Mouse (Mus musculus) liver, postnatal 0 days (tissue): ENCODE results near the gene Elmo1. TPM values are rescaled to one million over a fixed set of nuclear protein-coding genes. Genes with fewer than 3 reads are reported as not detected.

Source experiments
- ATAC-seq: fragments of 200-750 bp; cut with Nextera tagmentation; 2 replicates; pipeline ENCODE4 v1.8.0; 2017; ENCODE audit warnings: mild to moderate bottlenecking, moderate library complexity
- DNase-seq: peaks from one replicate; pipeline ENCODE4 v3.0.0-alpha.2; 2016
- H3K27ac ChIP-seq: fragments of 300-500 bp; sonication (generic); 2 replicates; pipeline ENCODE4 v1.5.1; 2014; ENCODE audit warnings: antibody characterized with exemption, moderate library complexity, mild to moderate bottlenecking, low read depth
- H3K27me3 ChIP-seq: fragments of 300-500 bp; sonication (generic); 2 replicates; pipeline ENCODE4 v1.6.1; 2014; ENCODE audit warnings: low read length, control low read depth, mixed read lengths; ENCODE audit not compliant: insufficient read depth
- H3K36me3 ChIP-seq: fragments of 300-500 bp; sonication (generic); replicated peaks from 2 replicates; pipeline ENCODE4 v1.6.1; 2014; ENCODE audit warnings: mild to moderate bottlenecking, control low read depth, low read length, moderate library complexity, mixed read lengths; ENCODE audit not compliant: insufficient read depth
- H3K4me1 ChIP-seq: fragments of 300-500 bp; sonication (generic); 2 replicates; pipeline ENCODE4 v1.6.1; 2014; ENCODE audit warnings: antibody characterized with exemption, mild to moderate bottlenecking, control low read depth; ENCODE audit not compliant: insufficient read depth
- H3K4me2 ChIP-seq: fragments of 300-500 bp; sonication (generic); 2 replicates; pipeline ENCODE4 v1.6.1; 2014; ENCODE audit warnings: low read depth, mild to moderate bottlenecking, low read length, moderate library complexity, mixed read lengths
- H3K4me3 ChIP-seq: fragments of 300-500 bp; sonication (generic); 2 replicates; pipeline ENCODE4 v1.5.1; 2014; ENCODE audit warnings: low read depth, low read length
- H3K9ac ChIP-seq: fragments of 300-500 bp; sonication (generic); replicated peaks from 2 replicates; pipeline ENCODE4 v1.6.1; 2014; ENCODE audit warnings: mild to moderate bottlenecking, moderate library complexity
- H3K9me3 ChIP-seq: fragments of 300-500 bp; sonication (generic); 2 replicates; pipeline ENCODE4 v1.6.1; 2016; ENCODE audit warnings: mild to moderate bottlenecking, control low read depth, low read length, mixed read lengths
- CTCF ChIP-seq: sonication (generic); IDR thresholded peaks from 2 replicates; pipeline ENCODE4 v1.5.1; 2016; ENCODE audit warnings: antibody characterized with exemption, low read depth
- EP300 ChIP-seq: IDR thresholded peaks from 2 replicates; pipeline ENCODE4 v1.6.1; 2016; ENCODE audit warnings: antibody characterized with exemption, low read depth, mild to moderate bottlenecking
- WGBS: fragments of 180-500 bp; shearing (Covaris S2); extraction: QIAGEN DNeasy Blood & Tissue Kit; methylation state at CpG from one replicate; pipeline ENCODE4 v1.1.7; 2014; ENCODE audit not compliant: insufficient replicate concordance; 5-methylcytosine and 5-hydroxymethylcytosine counted together
- polyA plus RNA-seq: library from polyadenylated mRNA; unstranded; fragments of >200 nt; fragmentation: Nextera tagmentation; extraction: Ambion mirVana; gene quantifications from 2 replicates; pipeline ENCODE4 v1.2.1, GENCODE M21; 2015

The Elmo1 gene
- polyA plus RNA-seq, 1 experiment from 2014 or later, result 3.1 TPM

- Histone ChIP-seq H3K4me3 (no peak overlapping the region), H3K4me2 (no peak overlapping the region), H3K27ac (no peak overlapping the region), H3K9me3 (no peaks in the 10 kb centered on the region), H3K9ac (no peak overlapping the region), H3K27me3 (no peaks in the 10 kb centered on the region), H3K36me3 (no peaks in the 10 kb centered on the region), H3K4me1 (no peaks in the 10 kb centered on the region)
- no peak for DNase-seq
- WGBS, result 83% methylated on average over 3 of the region's 3 CpGs
- ATAC-seq, result no peak
- TF ChIP-seq CTCF (no peak), EP300 (no peak)
Observed at GRCm38 (mm10) chr13:20300052-20300564, 209.7 kb downstream of the Elmo1 start.

- no peaks in the 10 kb centered on the region for H3K9me3 ChIP-seq
- H3K27me3 ChIP-seq, result no peaks in the 10 kb centered on the region
- H3K4me2 ChIP-seq, result no peak overlapping the region
- no peak overlapping the region for H3K27ac ChIP-seq
- no peak for TF ChIP-seq CTCF
- H3K9ac ChIP-seq, result no peak overlapping the region
- WGBS, result 63% methylated on average over 3 of the region's 3 CpGs
- H3K4me3 ChIP-seq, result no peak overlapping the region
- DNase-seq, result no peak
- H3K4me1 ChIP-seq, result no peaks in the 10 kb centered on the region
- H3K36me3 ChIP-seq, result no peaks in the 10 kb centered on the region
- ATAC-seq, result no peak
Observed at GRCm38 (mm10) chr13:20300626-20301025, 210.2 kb downstream of the Elmo1 start.

- Histone ChIP-seq H3K4me1 (no peaks in the 10 kb centered on the region), H3K4me2 (no peak overlapping the region), H3K27me3 (no peaks in the 10 kb centered on the region), H3K27ac (no peak overlapping the region), H3K4me3 (no peak overlapping the region), H3K9me3 (no peaks in the 10 kb centered on the region), H3K9ac (no peak overlapping the region), H3K36me3 (no peaks in the 10 kb centered on the region)
- DNase-seq (no peak), ATAC-seq (no peak)
- TF ChIP-seq EP300 (no peak), CTCF (no peak)
- WGBS, result 91% methylated on average over 7 of the region's 7 CpGs
Observed at GRCm38 (mm10) chr13:20301760-20302159, 211.4 kb downstream of the Elmo1 start.

- Histone ChIP-seq H3K36me3 (no peaks in the 10 kb centered on the region), H3K9ac (no peak overlapping the region), H3K9me3 (no peaks in the 10 kb centered on the region), H3K27me3 (no peaks in the 10 kb centered on the region), H3K27ac (no peak overlapping the region), H3K4me3 (no peak overlapping the region), H3K4me2 (no peak overlapping the region), H3K4me1 (no peaks in the 10 kb centered on the region)
- ATAC-seq (no peak), DNase-seq (no peak)
- 69% methylated on average over 4 of the region's 4 CpGs for WGBS
- no peak for TF ChIP-seq EP300
- no peak for TF ChIP-seq CTCF
Observed at GRCm38 (mm10) chr13:20305621-20306020, 215.2 kb downstream of the Elmo1 start.

GRCm38 (mm10) chr13:20306180-20307177, 216.1 kb downstream of the Elmo1 start:
- Histone ChIP-seq H3K27ac (no peak overlapping the region), H3K9ac (no peak overlapping the region), H3K36me3 (no peaks in the 10 kb centered on the region), H3K27me3 (no peaks in the 10 kb centered on the region), H3K4me2 (no peak overlapping the region), H3K4me3 (no peak overlapping the region), H3K4me1 (no peaks in the 10 kb centered on the region), H3K9me3 (no peaks in the 10 kb centered on the region)
- WGBS, result 40% methylated on average over 5 of the region's 5 CpGs
- TF ChIP-seq EP300 (no peak), CTCF (no peak)
- ATAC-seq (no peak), DNase-seq (no peak)

- Histone ChIP-seq H3K27ac (no peak overlapping the region), H3K27me3 (no peaks in the 10 kb centered on the region), H3K36me3 (no peaks in the 10 kb centered on the region), H3K9ac (no peak overlapping the region), H3K9me3 (no peaks in the 10 kb centered on the region), H3K4me1 (no peaks in the 10 kb centered on the region), H3K4me3 (no peak overlapping the region), H3K4me2 (no peak overlapping the region)
- DNase-seq (no peak), ATAC-seq (no peak)
- WGBS, result 78% methylated on average over 2 of the region's 2 CpGs
- TF ChIP-seq CTCF, result no peak
- TF ChIP-seq EP300, result no peak
Observed at GRCm38 (mm10) chr13:20307381-20307780, 217.0 kb downstream of the Elmo1 start.
